Comparison of ENCODE assay signal across 12 mouse cellular contexts in the genomic region with DNA sequence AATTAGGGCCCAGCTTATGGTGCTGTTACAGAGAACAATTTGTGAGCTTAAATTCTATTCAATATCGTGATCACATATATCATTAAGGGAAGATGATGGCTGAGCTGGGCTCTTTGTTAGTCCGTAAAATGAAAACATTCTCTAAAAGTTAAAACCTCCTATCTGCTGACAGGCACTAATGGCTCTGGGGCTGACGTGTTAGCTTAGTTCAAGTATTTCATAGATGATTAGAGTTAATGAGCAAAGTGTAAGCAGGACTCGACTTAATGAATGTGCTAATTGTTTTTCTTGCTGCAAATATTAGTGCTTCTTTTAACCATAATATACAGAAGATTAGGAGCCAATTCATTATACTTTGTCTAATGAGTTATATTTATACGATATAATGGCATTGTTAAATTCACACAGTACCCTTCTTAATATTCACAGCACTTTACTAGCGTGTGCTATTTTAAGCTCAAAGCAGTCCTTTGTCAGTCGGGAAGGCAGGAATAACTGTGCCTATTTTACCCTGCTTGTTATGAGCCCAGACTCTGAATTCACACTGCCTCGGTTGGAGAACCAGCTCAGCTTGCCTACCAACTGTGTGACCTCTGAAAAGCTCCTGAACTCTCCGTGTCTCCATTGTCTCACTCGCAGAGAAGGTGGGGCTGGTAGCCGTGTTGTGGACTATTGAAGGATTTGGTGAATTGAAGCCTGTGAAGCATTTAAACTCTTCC. TPM values are rescaled to one million over a fixed set of nuclear protein-coding genes. Genes with fewer than 3 reads are reported as not detected.
A peak's percentile ranks its signal among the peaks of the same experiment; 100 is the strongest.
DNase-seq lines count a peak whose midpoint lies in the region; ATAC-seq lines count a peak whose summit lies in the region.
"Had no signal": no experiment of that assay in that cellular context is flagged by ENCODE, and none has a peak within 500 bp of the region (broad histone marks: within the 10 kb centered on the region; RNA-seq: fewer than 3 reads in every experiment).

No protein-coding gene starts in this region.

- peaks cover 16% of the 10 kb centered on the region for H3K27me3 ChIP-seq in forebrain, embryonic 12.5 days
- no peaks in the 10 kb centered on the region for H3K27me3 ChIP-seq in hindbrain, embryonic 12.5 days
- H3K27me3 ChIP-seq in midbrain, embryonic 15.5 days (replicated peaks): no peaks in the 10 kb centered on the region
- H3K27me3 ChIP-seq: embryonic facial prominence, embryonic 13.5 days; lung, embryonic 15.5 days had no signal

- H3K4me3 ChIP-seq in forebrain, embryonic 12.5 days (replicated peaks): no peak overlapping the region
- no peak overlapping the region for H3K4me3 ChIP-seq in hindbrain, embryonic 12.5 days
- no peak overlapping the region for H3K4me3 ChIP-seq in midbrain, embryonic 15.5 days
- H3K4me3 ChIP-seq: embryonic facial prominence, embryonic 13.5 days; lung, embryonic 15.5 days had no signal

- no peak overlapping the region for H3K9ac ChIP-seq in forebrain, embryonic 12.5 days
- no peak overlapping the region for H3K9ac ChIP-seq in hindbrain, embryonic 12.5 days
- H3K9ac ChIP-seq in midbrain, embryonic 15.5 days: no peak overlapping the region; the same call in 1 of the 2 replicates
- H3K9ac ChIP-seq: embryonic facial prominence, embryonic 13.5 days; lung, embryonic 15.5 days had no signal

- H3K4me1 ChIP-seq in forebrain, embryonic 12.5 days: peaks cover 23% of the 10 kb centered on the region
- peaks cover 16% of the 10 kb centered on the region for H3K4me1 ChIP-seq in hindbrain, embryonic 12.5 days
- peaks cover 20% of the 10 kb centered on the region for H3K4me1 ChIP-seq in midbrain, embryonic 15.5 days
- H3K4me1 ChIP-seq: embryonic facial prominence, embryonic 13.5 days; lung, embryonic 15.5 days had no signal

- H3K27ac ChIP-seq in forebrain, embryonic 12.5 days: peak overlapping the region; percentile 83
- H3K27ac ChIP-seq in hindbrain, embryonic 12.5 days: peak overlapping the region; percentile 62
- H3K27ac ChIP-seq in midbrain, embryonic 15.5 days: peak overlapping the region; percentile 66
- H3K27ac ChIP-seq: embryonic facial prominence, embryonic 13.5 days; lung, embryonic 15.5 days had no signal

- H3K36me3 ChIP-seq in forebrain, embryonic 12.5 days (replicated peaks): no peaks in the 10 kb centered on the region
- no peaks in the 10 kb centered on the region for H3K36me3 ChIP-seq in hindbrain, embryonic 12.5 days
- no peaks in the 10 kb centered on the region for H3K36me3 ChIP-seq in midbrain, embryonic 15.5 days (replicated peaks)
- H3K36me3 ChIP-seq: embryonic facial prominence, embryonic 13.5 days; lung, embryonic 15.5 days had no signal

- WGBS in forebrain, embryonic 12.5 days: 11% methylated on average over 11 of the region's 11 CpGs
- WGBS in hindbrain, embryonic 12.5 days: 33% methylated on average over 11 of the region's 11 CpGs
- WGBS in midbrain, embryonic 15.5 days: 22% methylated on average over 11 of the region's 11 CpGs

- DNase-seq in layer of hippocampus, adult 11-12 months (ENCODE audit: low spot score): peak; percentile 35
- no peak for DNase-seq in layer of hippocampus, postnatal 25 days (ENCODE audit: extremely low spot score in 1 of 2, low spot score in 1 of 2)
- DNase-seq in gastrocnemius, adult 8-10 months (ENCODE audit: low spot score in 2 of 2): no peak
- no peak for DNase-seq in kidney, adult 8-10 months
- DNase-seq in kidney, postnatal 10 days: no peak

- peak; percentile 82 for ATAC-seq in forebrain, embryonic 12.5 days (ENCODE audit: low FRiP score)
- ATAC-seq in hindbrain, embryonic 12.5 days (ENCODE audit: low FRiP score): peak; percentile 69; the same call in 1 of the 2 replicates
- peak; percentile 79 for ATAC-seq in midbrain, embryonic 15.5 days (replicated peaks)

- no peaks in the 10 kb centered on the region for H3K9me3 ChIP-seq in forebrain, embryonic 12.5 days
- H3K9me3 ChIP-seq in hindbrain, embryonic 12.5 days (replicated peaks): no peaks in the 10 kb centered on the region
- H3K9me3 ChIP-seq in midbrain, embryonic 15.5 days: no peaks in the 10 kb centered on the region
- H3K9me3 ChIP-seq: embryonic facial prominence, embryonic 13.5 days; lung, embryonic 15.5 days had no signal

- H3K4me2 ChIP-seq in forebrain, embryonic 12.5 days: peak overlapping the region; percentile 17
- H3K4me2 ChIP-seq in hindbrain, embryonic 12.5 days (replicated peaks): 0 out of 2 replicates have a peak overlapping the region, but pooled peaks have one; percentile 8
- no peak overlapping the region for H3K4me2 ChIP-seq in midbrain, embryonic 15.5 days
- H3K4me2 ChIP-seq: embryonic facial prominence, embryonic 13.5 days; lung, embryonic 15.5 days had no signal

RNA-seq across cellular contexts. Expression of gene 4933402D24Rik, which starts 50.6 kb away (rescaled TPM):
- not detected for total RNA-seq in layer of hippocampus, postnatal 25 days (2021)
- polyA plus RNA-seq in forebrain, embryonic 12.5 days (2016; fragmentation: Nextera tagmentation; extraction: Ambion mirVana): 0.33 and 0.38 TPM in 2 replicates
- polyA plus RNA-seq in hindbrain, embryonic 12.5 days (2016; fragmentation: Nextera tagmentation; extraction: Ambion mirVana): 0.23 and 0.26 TPM in 2 replicates
- polyA plus RNA-seq in midbrain, embryonic 15.5 days (2015; fragmentation: Nextera tagmentation; extraction: Ambion mirVana): 0.22 and 0.49 TPM in 2 replicates
- not detected for total RNA-seq in gastrocnemius, adult 8-10 months (2022)
- total RNA-seq: heart, adult 18-20 months; layer of hippocampus, adult 18-20 months had no signal
- polyA plus RNA-seq: embryonic facial prominence, embryonic 13.5 days; lung, embryonic 15.5 days had no signal
